Mouse (Mus musculus) left cerebral cortex, adult 2 months (tissue): ENCODE measurements around the gene Zc3h12d. TPM values are rescaled to one million over a fixed set of nuclear protein-coding genes. Genes with fewer than 3 reads are reported as not detected.

Source experiments
- DNase-seq, 2 experiments: peaks; one replicate each; pipeline ENCODE4 v3.0.0; 2021 to 2022; ENCODE audit warnings: low spot score in 2 of 2, mixed read lengths in 1 of 2; ENCODE audit errors: extremely low spot score in 1 of 2
- H3K27ac ChIP-seq: fragments of 200-600 bp; 2 replicates; pipeline ENCODE4 v1.8.1; 2022
- H3K4me3 ChIP-seq: fragments of 200-600 bp; 2 replicates; pipeline ENCODE4 v1.8.1; 2022
- CTCF ChIP-seq: fragments of 200-600 bp; IDR thresholded peaks from 2 replicates; pipeline ENCODE4 v1.8.1; 2022; ENCODE audit warnings: antibody characterized with exemption, mild to moderate bottlenecking, moderate library complexity
- intact Hi-C: fragments of 180-260 bp; cut with DNase I; formaldehyde crosslinking; loops from one replicate; pipeline ENCODE4 v1.15.1; 2025
- total RNA-seq, 2 experiments: library from RNA; stranded (reverse); gene quantifications; 2 replicates each; pipeline ENCODE4 v1.2.3; 2021

Zc3h12d gene
- total RNA-seq, 2 experiments from 2014 or later, result 0.07 TPM; not detected in 1

DNA sequence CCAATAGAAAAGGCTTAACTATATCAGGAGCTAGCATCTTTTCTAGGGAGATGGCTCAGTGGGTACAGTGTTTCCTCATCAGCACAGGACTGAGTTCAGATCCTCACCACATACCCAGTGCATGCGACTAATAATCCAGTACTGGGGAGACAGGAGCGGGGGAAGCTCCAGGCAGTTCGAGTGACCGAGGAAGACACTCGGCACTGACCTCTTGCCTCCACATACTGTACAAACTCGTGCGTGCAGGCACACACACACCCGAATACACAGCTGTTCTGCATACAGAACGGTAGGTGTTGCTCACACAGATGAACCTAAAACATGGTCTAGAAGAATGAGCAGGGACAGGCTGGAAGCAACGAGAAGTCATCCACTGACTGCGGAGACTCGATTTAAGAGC lies 10.3 kb upstream of the Zc3h12d start:
- no peak for DNase-seq
- intact Hi-C loops, result no loop called here
- H3K4me3 ChIP-seq, result no peak overlapping the region
- H3K27ac ChIP-seq, result no peak overlapping the region
- TF ChIP-seq CTCF, result no peak

DNA sequence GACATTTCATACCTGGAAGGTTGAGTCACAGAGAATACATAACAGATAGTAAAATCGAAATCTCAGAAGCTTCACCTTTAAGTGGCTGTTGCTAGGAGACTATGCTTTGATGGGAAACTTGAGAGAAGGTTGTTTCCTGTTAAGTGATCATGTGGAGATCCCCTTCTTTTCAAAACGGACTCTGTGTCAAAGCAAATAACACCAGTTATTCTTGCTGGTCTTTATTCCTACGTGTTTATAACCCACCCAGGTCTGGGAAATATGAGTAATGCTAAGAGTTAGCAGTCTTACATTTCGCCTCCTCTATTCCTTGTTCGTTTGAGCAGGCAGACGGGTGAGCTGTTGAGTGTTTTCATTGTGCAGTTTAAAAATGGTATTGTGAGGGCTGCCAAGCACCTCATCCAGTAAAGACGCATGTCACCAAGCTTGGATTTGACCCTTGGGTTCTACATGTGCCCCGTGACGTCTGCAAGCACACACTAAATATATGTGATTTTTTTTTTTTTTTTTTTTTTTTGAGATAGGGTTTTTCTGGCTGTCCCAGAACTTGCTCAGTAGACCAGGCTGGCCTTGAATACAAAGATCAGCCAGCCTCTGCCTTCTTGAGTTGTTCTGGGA lies 7.5 kb upstream of the Zc3h12d start:
- no peak for DNase-seq
- Histone ChIP-seq H3K4me3 (no peak overlapping the region), H3K27ac (no peak overlapping the region)
- TF ChIP-seq CTCF, result no peak
- intact Hi-C loops, result no loop called here

GRCm38 (mm10) chr10:7825281-7825665 lies 7.0 kb upstream of the Zc3h12d start:
- Histone ChIP-seq H3K4me3 (no peak overlapping the region), H3K27ac (no peak overlapping the region)
- DNase-seq, result no peak
- TF ChIP-seq CTCF, result no peak
- intact Hi-C loops, result no loop called here

- intact Hi-C loops, result no loop called here
- TF ChIP-seq CTCF, result no peak
- DNase-seq, result no peak
These were observed 6.2 kb upstream of the Zc3h12d start for GRCm38 (mm10) chr10:7826106-7826505.

DNA sequence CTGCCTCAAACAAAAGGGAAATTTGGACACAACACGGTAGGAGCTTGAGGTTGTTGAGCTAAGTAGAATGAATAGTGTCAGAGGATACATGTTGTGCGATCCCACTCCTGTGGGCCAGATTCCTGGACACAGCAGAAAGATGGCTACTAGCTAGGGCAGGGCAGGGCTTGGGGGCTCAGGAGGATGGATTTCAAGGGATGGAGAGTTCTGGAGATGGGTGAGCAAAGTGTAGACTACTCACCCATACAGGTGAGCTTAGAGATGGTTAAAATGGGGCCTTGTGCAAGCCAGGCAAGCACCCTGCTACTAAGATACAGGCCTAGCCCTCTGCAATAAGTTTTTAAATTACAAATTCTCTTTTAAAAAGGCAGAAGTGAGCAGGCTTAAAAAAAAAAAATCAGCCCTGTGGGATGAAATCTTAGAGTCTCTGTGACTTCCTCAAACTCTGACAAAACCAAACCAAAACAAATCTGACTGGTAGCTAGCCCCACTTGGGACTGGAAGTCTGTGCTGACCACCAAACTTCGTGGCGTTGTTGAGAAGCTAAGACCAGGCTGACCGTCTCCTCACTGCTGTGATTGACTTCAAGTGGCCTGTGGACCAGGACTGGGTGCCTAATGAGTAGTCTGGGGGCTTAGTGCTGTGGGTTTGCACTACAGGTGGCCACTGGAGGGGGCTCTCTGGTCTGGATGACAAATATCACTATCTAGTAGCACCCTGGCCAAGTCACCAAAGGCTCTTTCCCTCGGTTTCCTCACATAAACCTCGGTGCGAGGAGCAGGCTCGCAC lies 1.3 kb downstream of the Zc3h12d start:
- TF ChIP-seq CTCF, result no peak; the same call in 1 of the 2 replicates
- intact Hi-C loops, result no loop called here
- DNase-seq, result no peak
- H3K4me3 ChIP-seq, result no peak overlapping the region
- no peak overlapping the region for H3K27ac ChIP-seq

More at GRCm38 (mm10) chr10:7826106-7826505, 6.2 kb upstream of the Zc3h12d start:
- H3K4me3 ChIP-seq, result no peak overlapping the region
- H3K27ac ChIP-seq, result no peak overlapping the region

DNA sequence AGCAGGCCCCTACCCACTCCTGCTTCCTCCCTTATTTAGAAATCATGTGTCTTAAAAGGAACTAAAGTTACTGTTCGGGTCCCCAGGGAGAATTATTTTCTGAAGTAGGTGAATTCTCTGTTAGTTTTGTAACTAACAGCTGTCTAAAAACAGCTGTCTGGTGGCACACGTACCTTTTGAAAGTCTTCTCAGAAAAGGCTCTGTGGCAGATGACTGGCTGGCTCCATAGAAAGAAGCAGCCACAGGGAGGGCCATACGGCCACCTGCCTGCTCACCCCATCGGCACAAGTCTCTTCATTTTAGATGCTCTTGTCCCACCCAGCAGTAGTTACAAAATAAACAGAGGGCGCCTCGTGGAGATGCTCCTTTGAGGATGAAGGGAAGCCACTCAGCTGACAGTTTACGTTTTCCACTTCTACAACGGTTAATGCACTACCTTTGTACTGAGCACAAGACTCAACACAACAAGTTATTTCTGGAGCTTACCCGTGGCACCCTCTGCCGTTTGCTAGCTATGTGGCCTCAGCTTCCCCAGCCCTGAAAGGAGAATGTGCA lies 2.5 kb downstream of the Zc3h12d start:
- DNase-seq, result no peak
- H3K4me3 ChIP-seq, result no peak overlapping the region
- no peak for TF ChIP-seq CTCF
- no peak overlapping the region for H3K27ac ChIP-seq
- intact Hi-C loops, result no loop called here

GRCm38 (mm10) chr10:7836902-7837301 lies 4.6 kb downstream of the Zc3h12d start:
- intact Hi-C loops, result no loop called here

DNA sequence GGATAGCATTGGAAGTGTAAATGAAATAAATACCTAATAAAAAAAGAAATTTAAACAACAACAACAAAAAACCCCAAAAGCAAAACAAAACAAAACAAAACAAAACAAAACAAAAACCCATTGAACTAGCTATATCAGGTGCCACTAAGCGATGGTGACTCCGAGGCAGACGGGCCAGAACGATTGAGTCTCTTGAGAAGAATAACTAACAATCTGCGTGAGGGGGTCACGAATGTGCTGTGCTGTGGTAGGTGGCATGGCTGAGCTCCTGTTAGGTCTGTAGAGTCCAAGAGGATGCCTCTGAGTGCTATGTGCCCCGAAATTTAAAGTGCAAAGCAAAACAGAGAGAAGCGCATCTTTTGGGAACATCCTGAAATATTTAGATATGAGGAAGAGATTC lies 5.2 kb downstream of the Zc3h12d start:
- no peak overlapping the region for H3K4me3 ChIP-seq

More at GRCm38 (mm10) chr10:7836902-7837301, 4.6 kb downstream of the Zc3h12d start:
- no peak for TF ChIP-seq CTCF
- Histone ChIP-seq H3K27ac (no peak overlapping the region), H3K4me3 (no peak overlapping the region)
- DNase-seq, result no peak

DNA sequence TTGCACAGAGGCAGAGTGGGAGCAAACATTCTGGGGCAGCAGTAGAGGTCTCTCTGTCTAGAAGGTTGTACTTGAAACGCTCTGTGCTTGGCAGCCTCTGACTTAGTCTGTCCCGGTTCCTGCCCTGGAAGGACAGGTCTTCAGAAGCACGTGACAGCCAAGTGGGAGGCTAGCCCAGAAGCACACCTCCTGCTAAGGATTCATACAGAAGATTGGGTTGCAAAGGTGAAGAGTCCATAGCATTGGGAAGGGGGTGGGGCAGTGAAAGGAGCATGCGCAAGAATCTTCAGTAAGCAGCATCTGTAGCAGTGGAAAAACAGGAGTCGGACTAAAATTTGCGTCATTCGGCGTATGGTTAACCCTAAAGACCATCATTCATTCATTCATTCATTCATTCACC lies 5.8 kb downstream of the Zc3h12d start:
- intact Hi-C loops, result no loop called here

More for the DNA sequence above, 5.2 kb downstream of the Zc3h12d start:
- no peak for TF ChIP-seq CTCF
- no peak overlapping the region for H3K27ac ChIP-seq
- intact Hi-C loops, result no loop called here
- DNase-seq, result no peak

DNA sequence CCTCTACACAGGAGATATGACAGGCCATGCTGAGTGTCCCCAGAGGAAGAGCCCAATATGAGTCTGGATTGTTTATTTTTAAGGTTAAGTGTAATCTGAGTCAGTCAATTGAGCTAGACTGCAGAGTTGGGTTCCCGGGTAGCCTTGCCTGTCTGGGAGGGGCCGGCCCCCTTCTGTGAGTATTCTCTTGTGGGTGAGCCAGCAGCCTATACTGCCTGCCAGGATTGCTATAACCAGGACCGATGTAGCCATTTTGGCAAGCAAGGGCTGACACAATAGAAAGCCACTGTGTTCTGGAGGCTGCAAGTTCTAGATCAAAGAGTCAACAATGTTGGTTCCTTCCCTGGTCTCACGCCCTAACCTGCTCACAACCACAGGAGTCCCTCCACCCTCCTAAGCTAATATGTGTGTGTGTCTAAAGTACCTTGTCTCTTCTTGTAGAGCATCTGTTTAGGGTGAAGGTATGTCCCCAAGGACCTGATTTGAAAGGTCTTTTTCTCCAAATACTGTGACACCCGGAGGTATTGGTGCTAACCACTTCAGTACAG lies 6.7 kb downstream of the Zc3h12d start:
- no peak overlapping the region for H3K4me3 ChIP-seq
- intact Hi-C loops, result no loop called here
- DNase-seq, result no peak
- TF ChIP-seq CTCF, result no peak
- H3K27ac ChIP-seq, result no peak overlapping the region

More for the DNA sequence above, 5.8 kb downstream of the Zc3h12d start:
- Histone ChIP-seq H3K27ac (no peak overlapping the region), H3K4me3 (no peak overlapping the region)
- TF ChIP-seq CTCF, result no peak
- no peak for DNase-seq

DNA sequence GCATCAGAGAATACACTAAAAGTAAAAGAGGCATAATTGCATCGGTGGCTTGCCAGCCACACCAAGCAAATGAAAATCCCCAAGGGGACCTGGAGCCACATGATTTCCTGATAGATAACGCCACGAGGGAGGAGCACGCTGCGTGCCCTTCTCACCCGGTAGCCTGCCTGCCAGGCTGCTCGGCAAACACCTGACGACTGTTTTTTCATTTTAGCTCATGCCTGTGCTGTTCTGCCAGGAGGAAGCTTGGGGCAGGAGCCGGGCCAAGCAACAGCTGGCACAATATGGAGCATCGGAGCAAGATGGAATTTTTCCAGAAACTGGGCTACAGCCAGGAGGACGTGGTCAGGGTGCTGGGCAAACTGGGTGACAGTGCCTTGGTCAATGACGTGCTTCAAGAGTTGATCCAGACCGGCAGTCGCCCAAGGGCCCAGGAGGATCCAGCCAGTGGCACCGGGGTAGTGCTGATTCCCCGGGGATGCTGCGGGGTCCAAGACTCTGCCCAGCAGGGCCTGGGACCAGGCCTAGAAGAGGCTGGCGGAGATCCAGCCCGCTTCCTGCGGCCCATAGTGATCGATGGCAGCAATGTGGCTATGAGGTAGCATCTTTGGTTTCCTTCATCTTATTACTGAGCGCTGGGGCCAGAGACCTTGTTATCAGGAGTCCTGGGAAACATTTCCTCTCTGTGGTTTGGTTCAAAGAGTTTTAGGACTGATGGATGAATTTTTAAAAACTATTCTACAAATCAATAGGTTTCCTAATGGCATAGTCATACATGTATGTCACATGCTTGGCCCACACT lies 7.5 kb downstream of the Zc3h12d start:
- DNase-seq, result no peak
- Histone ChIP-seq H3K27ac (no peak overlapping the region), H3K4me3 (no peak overlapping the region)
- intact Hi-C loops, result no loop called here
- no peak for TF ChIP-seq CTCF

- no peak overlapping the region for H3K4me3 ChIP-seq
These were observed 8.1 kb downstream of the Zc3h12d start for GRCm38 (mm10) chr10:7840353-7840733.

More at GRCm38 (mm10) chr10:7840353-7840733, 8.1 kb downstream of the Zc3h12d start:
- no peak overlapping the region for H3K27ac ChIP-seq
- TF ChIP-seq CTCF, result no peak
- intact Hi-C loops, result no loop called here
- no peak for DNase-seq
